Mouse (Mus musculus): ENCODE results near the gene Osbpl6. TPM values are rescaled to one million over a fixed set of nuclear protein-coding genes. Genes with fewer than 3 reads are reported as not detected.

Gene Osbpl6
- polyA plus RNA-seq, 1 experiment from 2014 or later, result 23.1 TPM

- no peaks in the 10 kb centered on the region for H3K9me3 ChIP-seq (replicated peaks; ENCODE audit: control insufficient read depth, low read length, poor library complexity, severe bottlenecking)
- no peaks in the 10 kb centered on the region for H3K36me3 ChIP-seq (ENCODE audit: control insufficient read depth, insufficient read depth, low read length)
- no peak overlapping the region for H3K4me3 ChIP-seq (ENCODE audit: low read depth, low read length)
- H3K27ac ChIP-seq (ENCODE audit: low read length), result no peak overlapping the region
- no peaks in the 10 kb centered on the region for H3K4me1 ChIP-seq (ENCODE audit: control insufficient read depth, insufficient read depth, low read length)
- H3K4me2 ChIP-seq (ENCODE audit: low read length), result no peak overlapping the region
- no peak for ATAC-seq
- no peaks in the 10 kb centered on the region for H3K27me3 ChIP-seq (ENCODE audit: control insufficient read depth, insufficient read depth, low read depth, low read length)
- no peak overlapping the region for H3K9ac ChIP-seq (ENCODE audit: low read depth, low read length)
- WGBS, result 52% methylated on average over 12 of the region's 12 CpGs
Observed at GRCm38 (mm10) chr2:76504122-76504839, 98.0 kb downstream of the Osbpl6 start.

GRCm38 (mm10) chr2:76504989-76505388, 98.7 kb downstream of the Osbpl6 start:
- H3K36me3 ChIP-seq (ENCODE audit: control insufficient read depth, insufficient read depth, low read length), result no peaks in the 10 kb centered on the region
- no peak overlapping the region for H3K4me3 ChIP-seq (ENCODE audit: low read depth, low read length)
- H3K4me1 ChIP-seq (ENCODE audit: control insufficient read depth, insufficient read depth, low read length), result no peaks in the 10 kb centered on the region
- H3K4me2 ChIP-seq (ENCODE audit: low read length), result no peak overlapping the region
- no peaks in the 10 kb centered on the region for H3K9me3 ChIP-seq (replicated peaks; ENCODE audit: control insufficient read depth, low read length, poor library complexity, severe bottlenecking)
- ATAC-seq, result no peak
- no peaks in the 10 kb centered on the region for H3K27me3 ChIP-seq (ENCODE audit: control insufficient read depth, insufficient read depth, low read depth, low read length)
- WGBS, result 96% methylated on average over 2 of the region's 2 CpGs
- H3K9ac ChIP-seq (ENCODE audit: low read depth, low read length), result no peak overlapping the region
- no peak overlapping the region for H3K27ac ChIP-seq (ENCODE audit: low read length)

- H3K9me3 ChIP-seq (replicated peaks; ENCODE audit: control insufficient read depth, low read length, poor library complexity, severe bottlenecking), result no peaks in the 10 kb centered on the region
- H3K4me3 ChIP-seq (ENCODE audit: low read depth, low read length), result no peak overlapping the region
- WGBS, result 72% methylated on average over 8 of the region's 8 CpGs
- no peaks in the 10 kb centered on the region for H3K36me3 ChIP-seq (ENCODE audit: control insufficient read depth, insufficient read depth, low read length)
- H3K9ac ChIP-seq (ENCODE audit: low read depth, low read length), result no peak overlapping the region
- no peak overlapping the region for H3K27ac ChIP-seq (ENCODE audit: low read length)
- H3K4me2 ChIP-seq (ENCODE audit: low read length), result no peak overlapping the region
- no peaks in the 10 kb centered on the region for H3K27me3 ChIP-seq (ENCODE audit: control insufficient read depth, insufficient read depth, low read depth, low read length)
- no peak for ATAC-seq
- H3K4me1 ChIP-seq (ENCODE audit: control insufficient read depth, insufficient read depth, low read length), result no peaks in the 10 kb centered on the region
Observed at GRCm38 (mm10) chr2:76511281-76511721, 105.0 kb downstream of the Osbpl6 start.

DNA sequence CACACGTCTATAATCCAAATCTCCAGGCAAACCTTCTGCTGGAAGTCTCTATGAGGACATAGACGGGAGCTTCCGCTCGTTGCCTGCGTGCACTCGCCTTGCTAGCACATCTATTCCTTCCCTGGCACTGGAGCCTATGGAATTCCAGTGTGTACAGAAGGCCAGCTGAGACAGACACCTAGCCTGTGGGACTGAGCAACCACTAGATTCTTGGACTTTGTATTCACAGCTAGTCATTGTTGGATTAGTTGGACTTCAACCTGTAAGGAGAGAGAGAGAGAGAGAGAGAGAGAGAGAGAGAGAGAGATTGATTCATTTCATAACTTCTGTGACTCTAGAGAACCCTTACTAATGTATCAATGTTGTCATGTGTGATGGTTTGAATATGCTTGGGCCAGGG, 105.8 kb downstream of the Osbpl6 start:
- H3K9me3 ChIP-seq (replicated peaks; ENCODE audit: control insufficient read depth, low read length, poor library complexity, severe bottlenecking), result no peaks in the 10 kb centered on the region
- WGBS, result 93% methylated on average over 6 of the region's 6 CpGs
- H3K27me3 ChIP-seq (ENCODE audit: control insufficient read depth, insufficient read depth, low read depth, low read length), result no peaks in the 10 kb centered on the region
- H3K4me1 ChIP-seq (ENCODE audit: control insufficient read depth, insufficient read depth, low read length), result no peaks in the 10 kb centered on the region
- no peak overlapping the region for H3K9ac ChIP-seq (ENCODE audit: low read depth, low read length)
- ATAC-seq, result no peak
- H3K4me3 ChIP-seq (ENCODE audit: low read depth, low read length), result no peak overlapping the region
- H3K36me3 ChIP-seq (ENCODE audit: control insufficient read depth, insufficient read depth, low read length), result no peaks in the 10 kb centered on the region
- H3K4me2 ChIP-seq (ENCODE audit: low read length), result no peak overlapping the region
- H3K27ac ChIP-seq (ENCODE audit: low read length), result no peak overlapping the region

- H3K4me1 ChIP-seq (ENCODE audit: control insufficient read depth, insufficient read depth, low read length), result no peaks in the 10 kb centered on the region
- no peaks in the 10 kb centered on the region for H3K9me3 ChIP-seq (replicated peaks; ENCODE audit: control insufficient read depth, low read length, poor library complexity, severe bottlenecking)
- H3K36me3 ChIP-seq (ENCODE audit: control insufficient read depth, insufficient read depth, low read length), result no peaks in the 10 kb centered on the region
- H3K27ac ChIP-seq (ENCODE audit: low read length), result no peak overlapping the region
- no peak overlapping the region for H3K4me2 ChIP-seq (ENCODE audit: low read length)
- no peak overlapping the region for H3K9ac ChIP-seq (ENCODE audit: low read depth, low read length)
- no peaks in the 10 kb centered on the region for H3K27me3 ChIP-seq (ENCODE audit: control insufficient read depth, insufficient read depth, low read depth, low read length)
- no peak for ATAC-seq
- 77% methylated on average over 6 of the region's 6 CpGs for WGBS
- H3K4me3 ChIP-seq (ENCODE audit: low read depth, low read length), result no peak overlapping the region
Observed at GRCm38 (mm10) chr2:76512888-76513287, 106.6 kb downstream of the Osbpl6 start.

- no peaks in the 10 kb centered on the region for H3K27me3 ChIP-seq (ENCODE audit: control insufficient read depth, insufficient read depth, low read depth, low read length)
- H3K9me3 ChIP-seq (replicated peaks; ENCODE audit: control insufficient read depth, low read length, poor library complexity, severe bottlenecking), result no peaks in the 10 kb centered on the region
- H3K36me3 ChIP-seq (ENCODE audit: control insufficient read depth, insufficient read depth, low read length), result no peaks in the 10 kb centered on the region
- 66% methylated on average over 3 of the region's 3 CpGs for WGBS
- no peak overlapping the region for H3K4me2 ChIP-seq (ENCODE audit: low read length)
- no peak overlapping the region for H3K4me3 ChIP-seq (ENCODE audit: low read depth, low read length)
- H3K27ac ChIP-seq (ENCODE audit: low read length), result no peak overlapping the region
- H3K9ac ChIP-seq (ENCODE audit: low read depth, low read length), result no peak overlapping the region
- H3K4me1 ChIP-seq (ENCODE audit: control insufficient read depth, insufficient read depth, low read length), result no peaks in the 10 kb centered on the region
- ATAC-seq, result no peak
Observed at GRCm38 (mm10) chr2:76513296-76513695, 107.0 kb downstream of the Osbpl6 start.

DNA sequence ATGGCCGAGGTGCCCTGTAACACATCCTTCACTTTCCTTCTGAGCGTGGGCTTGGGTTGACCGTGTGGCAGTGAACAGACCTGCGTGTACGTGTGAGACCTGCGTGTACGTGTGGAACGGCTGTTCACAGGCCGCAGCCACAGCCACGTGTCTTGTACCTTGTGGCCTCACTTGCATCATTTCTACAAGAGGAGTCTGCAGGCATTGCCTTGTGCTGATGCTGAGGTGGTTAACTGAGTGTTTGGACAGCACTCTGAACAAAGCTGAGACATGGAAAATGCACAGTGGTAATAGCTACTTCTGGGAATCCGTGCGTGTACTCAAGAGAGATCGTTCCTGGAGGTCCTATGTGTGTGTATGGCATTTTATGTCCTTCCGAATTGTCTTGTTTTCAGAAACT, 111.2 kb downstream of the Osbpl6 start:
- ATAC-seq, result no peak
- no peak overlapping the region for H3K9ac ChIP-seq (ENCODE audit: low read depth, low read length)
- H3K9me3 ChIP-seq (replicated peaks; ENCODE audit: control insufficient read depth, low read length, poor library complexity, severe bottlenecking), result no peaks in the 10 kb centered on the region
- no peak overlapping the region for H3K27ac ChIP-seq (ENCODE audit: low read length)
- no peaks in the 10 kb centered on the region for H3K27me3 ChIP-seq (ENCODE audit: control insufficient read depth, insufficient read depth, low read depth, low read length)
- no peaks in the 10 kb centered on the region for H3K36me3 ChIP-seq (ENCODE audit: control insufficient read depth, insufficient read depth, low read length)
- no peak overlapping the region for H3K4me3 ChIP-seq (ENCODE audit: low read depth, low read length)
- H3K4me1 ChIP-seq (ENCODE audit: control insufficient read depth, insufficient read depth, low read length), result no peaks in the 10 kb centered on the region
- 94% methylated on average over 14 of the region's 14 CpGs for WGBS
- no peak overlapping the region for H3K4me2 ChIP-seq (ENCODE audit: low read length)

DNA sequence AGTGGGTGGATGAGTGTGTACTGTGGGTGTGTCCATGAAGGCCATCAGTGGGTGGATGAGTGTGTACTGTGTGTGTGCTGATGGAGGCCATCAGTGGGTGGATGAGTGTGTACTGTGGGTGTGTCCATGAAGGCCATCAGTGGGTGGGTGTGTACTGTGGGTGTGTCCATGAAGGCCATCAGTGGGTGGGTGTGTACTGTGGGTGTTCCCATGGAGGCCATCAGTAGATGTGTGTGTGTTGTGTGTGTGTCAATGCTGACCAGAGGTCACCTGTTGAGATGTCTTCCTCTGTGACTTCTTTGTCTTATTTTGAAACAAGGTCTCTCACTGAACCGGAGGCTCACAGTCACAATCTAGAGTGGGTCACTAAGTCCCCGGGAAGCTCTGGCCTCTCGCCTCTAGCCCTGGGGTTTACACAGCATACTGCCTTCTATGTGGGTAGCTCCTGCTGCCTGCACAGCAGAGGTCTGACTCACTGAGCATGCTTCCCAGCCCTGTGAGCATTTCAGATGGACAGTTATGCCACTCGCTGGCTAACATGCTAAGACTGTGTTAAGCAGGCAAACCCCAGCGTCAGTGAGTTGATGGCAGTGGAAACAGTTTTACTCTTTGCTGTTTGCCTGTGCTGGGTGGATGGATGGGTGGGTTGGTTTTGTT, 112.2 kb downstream of the Osbpl6 start:
- no peak overlapping the region for H3K4me2 ChIP-seq (ENCODE audit: low read length)
- H3K9me3 ChIP-seq (replicated peaks; ENCODE audit: control insufficient read depth, low read length, poor library complexity, severe bottlenecking), result no peaks in the 10 kb centered on the region
- WGBS, result 88% methylated on average over 5 of the region's 5 CpGs
- no peaks in the 10 kb centered on the region for H3K36me3 ChIP-seq (ENCODE audit: control insufficient read depth, insufficient read depth, low read length)
- no peak overlapping the region for H3K9ac ChIP-seq (ENCODE audit: low read depth, low read length)
- no peaks in the 10 kb centered on the region for H3K4me1 ChIP-seq (ENCODE audit: control insufficient read depth, insufficient read depth, low read length)
- H3K27me3 ChIP-seq (ENCODE audit: control insufficient read depth, insufficient read depth, low read depth, low read length), result no peaks in the 10 kb centered on the region
- H3K4me3 ChIP-seq (ENCODE audit: low read depth, low read length), result no peak overlapping the region
- H3K27ac ChIP-seq (ENCODE audit: low read length), result no peak overlapping the region
- no peak for ATAC-seq

GRCm38 (mm10) chr2:76521585-76521984, 115.3 kb downstream of the Osbpl6 start:
- Histone ChIP-seq H3K9me3 (replicated peaks; ENCODE audit: control insufficient read depth, low read length, poor library complexity, severe bottlenecking) (no peaks in the 10 kb centered on the region), H3K4me3 (ENCODE audit: low read depth, low read length) (no peak overlapping the region), H3K36me3 (ENCODE audit: control insufficient read depth, insufficient read depth, low read length) (no peaks in the 10 kb centered on the region), H3K27me3 (ENCODE audit: control insufficient read depth, insufficient read depth, low read depth, low read length) (no peaks in the 10 kb centered on the region), H3K4me1 (ENCODE audit: control insufficient read depth, insufficient read depth, low read length) (no peaks in the 10 kb centered on the region; the same call in 1 of the 2 replicates), H3K4me2 (ENCODE audit: low read length) (no peak overlapping the region), H3K27ac (ENCODE audit: low read length) (no peak overlapping the region), H3K9ac (ENCODE audit: low read depth, low read length) (no peak overlapping the region)
- 89% methylated on average over 6 of the region's 6 CpGs for WGBS
- ATAC-seq, result no peak
